Mouse (Mus musculus) liver, embryonic 16.5 days (tissue): Measurements from ENCODE around the gene Krt87. TPM values are rescaled to one million over a fixed set of nuclear protein-coding genes. Genes with fewer than 3 reads are reported as not detected.

ENCODE experiments used
- ATAC-seq: fragments of 200-750 bp; cut with Nextera tagmentation; 2 replicates; pipeline ENCODE4 v1.8.0; 2017; ENCODE audit warnings: low read depth, mild to moderate bottlenecking, moderate number of reproducible peaks, moderate library complexity
- H3K27ac ChIP-seq: fragments of 300-500 bp; sonication (generic); 2 replicates; pipeline ENCODE4 v1.5.1; 2014; ENCODE audit warnings: mild to moderate bottlenecking, low read length
- H3K27me3 ChIP-seq: fragments of 300-500 bp; sonication (generic); 2 replicates; pipeline ENCODE4 v1.6.1; 2014; ENCODE audit warnings: low read depth, low read length, mixed read lengths; ENCODE audit not compliant: control insufficient read depth, insufficient read depth
- H3K36me3 ChIP-seq: fragments of 300-500 bp; sonication (generic); 2 replicates; pipeline ENCODE4 v1.6.1; 2014; ENCODE audit warnings: mild to moderate bottlenecking; ENCODE audit not compliant: control insufficient read depth, insufficient read depth
- H3K4me1 ChIP-seq: fragments of 300-500 bp; sonication (generic); 2 replicates; pipeline ENCODE4 v1.6.1; 2014; ENCODE audit warnings: low read depth, low read length, mixed read lengths; ENCODE audit not compliant: control insufficient read depth
- H3K4me2 ChIP-seq: fragments of 300-500 bp; sonication (generic); 2 replicates; pipeline ENCODE4 v1.6.1; 2014; ENCODE audit warnings: low read depth, low read length, mixed read lengths
- H3K4me3 ChIP-seq: fragments of 300-500 bp; sonication (generic); 2 replicates; pipeline ENCODE4 v1.5.1; 2014; ENCODE audit warnings: low read depth, mild to moderate bottlenecking, low read length
- H3K9ac ChIP-seq: fragments of 300-500 bp; sonication (generic); 2 replicates; pipeline ENCODE4 v1.6.1; 2014; ENCODE audit warnings: low read depth, low read length
- H3K9me3 ChIP-seq: fragments of 300-500 bp; sonication (generic); replicated peaks from 2 replicates; pipeline ENCODE4 v1.6.1; 2016; ENCODE audit warnings: low read length; ENCODE audit not compliant: control insufficient read depth
- WGBS: fragments of 180-500 bp; shearing (Covaris S2); extraction: QIAGEN DNeasy Blood & Tissue Kit; methylation state at CpG from one replicate; pipeline ENCODE4 v1.1.7; 2014; ENCODE audit not compliant: insufficient replicate concordance; 5-methylcytosine and 5-hydroxymethylcytosine counted together
- polyA plus RNA-seq: library from polyadenylated mRNA; unstranded; fragments of >200 nt; fragmentation: Nextera tagmentation; extraction: Ambion mirVana; gene quantifications from 2 replicates; pipeline ENCODE4 v1.2.1, GENCODE M21; 2015

The Krt87 gene
- polyA plus RNA-seq, 1 experiment from 2014 or later: not detected

GRCm38 (mm10) chr15:101387176-101387575, 51.4 kb downstream of the Krt87 start:
- ATAC-seq: no peak
- WGBS: 43% methylated on average over 3 of the region's 3 CpGs
- H3K27me3 ChIP-seq: no peaks in the 10 kb centered on the region
- no peaks in the 10 kb centered on the region for H3K9me3 ChIP-seq
- H3K36me3 ChIP-seq: no peaks in the 10 kb centered on the region
- no peak overlapping the region for H3K4me2 ChIP-seq
- H3K9ac ChIP-seq: no peak overlapping the region
- no peaks in the 10 kb centered on the region for H3K4me1 ChIP-seq
- H3K27ac ChIP-seq: no peak overlapping the region
- H3K4me3 ChIP-seq: no peak overlapping the region

- H3K9ac ChIP-seq: no peak overlapping the region
- H3K27ac ChIP-seq: no peak overlapping the region
- no peak overlapping the region for H3K4me2 ChIP-seq
- H3K4me1 ChIP-seq: no peaks in the 10 kb centered on the region
- no peak overlapping the region for H3K4me3 ChIP-seq
- 77% methylated on average over 6 of the region's 6 CpGs for WGBS
- ATAC-seq: no peak
- H3K9me3 ChIP-seq: no peaks in the 10 kb centered on the region
- H3K27me3 ChIP-seq: no peaks in the 10 kb centered on the region
- H3K36me3 ChIP-seq: no peaks in the 10 kb centered on the region
Measured at GRCm38 (mm10) chr15:101385064-101385463, 53.5 kb downstream of the Krt87 start.

DNA sequence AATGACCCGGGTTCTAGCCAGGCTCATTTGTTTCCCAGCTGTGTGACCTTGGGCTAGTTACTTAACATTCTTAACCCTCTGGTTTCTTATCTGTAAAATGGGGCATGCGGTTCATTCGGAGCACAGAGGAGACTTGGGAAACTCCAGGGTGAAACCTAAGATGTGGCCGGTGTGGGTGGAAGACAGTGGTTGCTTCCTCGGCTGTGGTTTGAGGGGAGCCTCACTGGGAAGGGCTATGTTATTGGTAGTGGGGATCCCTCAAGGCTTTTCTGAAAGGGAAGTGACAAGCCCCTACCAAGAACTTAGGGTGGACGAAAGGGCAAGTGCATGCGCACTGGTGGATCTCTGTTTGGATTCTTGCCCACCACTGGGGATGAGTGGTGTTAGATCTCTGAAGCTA, 54.0 kb downstream of the Krt87 start:
- no peak for ATAC-seq
- Histone ChIP-seq H3K9me3 (no peaks in the 10 kb centered on the region), H3K4me1 (no peaks in the 10 kb centered on the region), H3K4me2 (no peak overlapping the region), H3K36me3 (no peaks in the 10 kb centered on the region), H3K9ac (no peak overlapping the region), H3K27ac (no peak overlapping the region), H3K27me3 (no peaks in the 10 kb centered on the region), H3K4me3 (no peak overlapping the region)
- 30% methylated on average over 7 of the region's 7 CpGs for WGBS

DNA sequence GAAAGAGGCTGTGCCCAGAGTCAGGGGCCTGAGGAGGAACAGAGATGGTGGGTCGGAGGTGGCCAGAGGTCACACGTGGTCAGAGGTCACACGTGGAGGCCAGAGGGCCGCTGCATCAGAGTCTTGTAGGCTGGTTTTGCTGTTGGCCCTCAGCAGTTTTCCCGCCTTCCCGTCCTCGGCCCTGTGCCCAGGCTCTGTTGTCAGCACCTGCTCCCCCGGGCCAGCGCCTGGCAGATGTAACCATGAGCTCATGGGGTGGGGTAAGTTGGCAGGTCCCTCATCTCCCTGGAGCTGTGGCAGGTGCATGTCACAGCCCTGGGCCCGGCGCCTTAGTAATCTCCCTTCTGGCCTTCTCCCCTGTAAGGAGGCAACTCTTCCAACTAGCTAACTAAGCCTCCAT, 55.8 kb downstream of the Krt87 start:
- ATAC-seq: no peak
- Histone ChIP-seq H3K36me3 (no peaks in the 10 kb centered on the region), H3K27me3 (no peaks in the 10 kb centered on the region), H3K4me1 (no peaks in the 10 kb centered on the region; the same call in 1 of the 2 replicates), H3K9ac (no peak overlapping the region), H3K9me3 (no peaks in the 10 kb centered on the region), H3K4me3 (no peak overlapping the region), H3K27ac (no peak overlapping the region), H3K4me2 (no peak overlapping the region)
- WGBS: 71% methylated on average over 11 of the region's 11 CpGs

- no peaks in the 10 kb centered on the region for H3K36me3 ChIP-seq
- no peak for ATAC-seq
- no peak overlapping the region for H3K9ac ChIP-seq
- no peaks in the 10 kb centered on the region; the same call in 1 of the 2 replicates for H3K4me1 ChIP-seq
- H3K4me3 ChIP-seq: no peak overlapping the region
- no peaks in the 10 kb centered on the region for H3K9me3 ChIP-seq
- 33% methylated on average over 9 of the region's 9 CpGs for WGBS
- no peaks in the 10 kb centered on the region for H3K27me3 ChIP-seq
- no peak overlapping the region for H3K27ac ChIP-seq
- H3K4me2 ChIP-seq: no peak overlapping the region
Measured at GRCm38 (mm10) chr15:101381758-101382157, 56.8 kb downstream of the Krt87 start.

Other genes starting within 250 kb of the Krt87 start
- gene Grasp, start 214.6 kb downstream of the Krt87 start, polyA plus RNA-seq: 0.36 and 0.54 TPM in 2 replicates
- gene Nr4a1, start 184.5 kb downstream of the Krt87 start, polyA plus RNA-seq: 0.67 and 0.69 TPM in 2 replicates
- 25.0 and 26.1 TPM in 2 replicates for gene Atg101, start 154.5 kb downstream of the Krt87 start, polyA plus RNA-seq
- gene 6030408B16Rik, start 145.6 kb downstream of the Krt87 start, polyA plus RNA-seq: 0.72 and 0.81 TPM in 2 replicates
- gene Krt80, start 68.6 kb downstream of the Krt87 start, polyA plus RNA-seq: 0.32 and 0.52 TPM in 2 replicates
- gene Krt7, start 27.8 kb downstream of the Krt87 start, polyA plus RNA-seq: 2.4 and 3.4 TPM in 2 replicates
- gene Krt88, start 8.9 kb upstream of the Krt87 start, polyA plus RNA-seq: not detected in 2 replicates
- not detected in 2 replicates for gene Krt81, start 24.9 kb upstream of the Krt87 start, polyA plus RNA-seq
- gene Krt86, start 34.7 kb upstream of the Krt87 start, polyA plus RNA-seq: not detected in 2 replicates
- 0.26 and 0.57 TPM in 2 replicates for gene Krt83, start 52.7 kb upstream of the Krt87 start, polyA plus RNA-seq
- not detected in 2 replicates for gene Gm49425, start 78.5 kb upstream of the Krt87 start, polyA plus RNA-seq
- gene Krt84, start 94.0 kb upstream of the Krt87 start, polyA plus RNA-seq: not detected in 2 replicates
- gene Krt82, start 111.9 kb upstream of the Krt87 start, polyA plus RNA-seq: not detected in 2 replicates
- gene Krt90, start 124.1 kb upstream of the Krt87 start, polyA plus RNA-seq: not detected in 2 replicates
- gene Krt75, start 135.1 kb upstream of the Krt87 start, polyA plus RNA-seq: not detected in 2 replicates
- not detected in 2 replicates for gene Gm5414, start 189.4 kb upstream of the Krt87 start, polyA plus RNA-seq
- gene Gm5478, start 208.6 kb upstream of the Krt87 start, polyA plus RNA-seq: not detected in 2 replicates
- not detected in 2 replicates for gene Krt6b, start 241.5 kb upstream of the Krt87 start, polyA plus RNA-seq